Mouse (Mus musculus): ENCODE results near the gene Ackr3.

Ackr3 gene

DNA sequence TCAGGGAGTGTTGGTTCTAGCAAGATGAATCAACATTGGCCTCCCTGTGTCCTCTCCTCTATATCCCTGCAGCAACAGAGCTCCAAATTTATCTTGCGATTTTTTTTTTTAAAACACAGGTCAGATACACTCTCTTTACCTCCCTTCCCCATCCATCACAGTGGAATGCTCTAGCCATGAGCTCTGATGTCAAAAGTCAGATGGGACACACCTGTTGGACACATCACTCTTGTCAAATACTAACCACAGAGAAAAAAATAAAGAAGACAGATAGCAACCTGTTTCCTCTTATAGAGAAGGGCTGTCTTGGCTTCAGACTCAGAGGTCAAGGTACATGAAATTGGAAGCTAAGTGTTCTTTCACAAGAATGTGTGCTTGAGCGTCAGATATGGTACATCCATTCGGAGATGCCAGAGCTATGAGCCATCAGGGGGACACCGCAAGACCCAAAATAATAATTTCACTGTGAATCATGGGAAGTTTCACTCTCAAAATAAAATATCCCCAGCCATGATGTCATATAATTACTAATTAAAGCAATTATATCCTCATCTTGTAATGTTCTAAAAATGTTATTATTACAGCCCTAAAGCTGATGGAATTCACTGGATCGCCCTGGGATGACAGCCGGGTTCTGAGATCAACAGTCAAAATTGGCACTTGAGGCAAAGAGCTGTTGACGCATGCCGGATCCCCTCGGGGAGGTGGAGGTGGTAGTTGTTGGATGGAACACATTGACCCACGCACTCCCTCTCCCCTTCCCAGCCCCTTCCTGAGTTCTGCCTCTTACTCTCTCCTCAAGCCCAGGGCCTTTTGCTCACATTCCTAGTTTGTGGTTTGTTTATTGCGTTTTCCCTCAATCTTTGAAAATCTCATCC is 57.2 kb downstream of the Ackr3 start:
- DNase-seq: no peak

DNA sequence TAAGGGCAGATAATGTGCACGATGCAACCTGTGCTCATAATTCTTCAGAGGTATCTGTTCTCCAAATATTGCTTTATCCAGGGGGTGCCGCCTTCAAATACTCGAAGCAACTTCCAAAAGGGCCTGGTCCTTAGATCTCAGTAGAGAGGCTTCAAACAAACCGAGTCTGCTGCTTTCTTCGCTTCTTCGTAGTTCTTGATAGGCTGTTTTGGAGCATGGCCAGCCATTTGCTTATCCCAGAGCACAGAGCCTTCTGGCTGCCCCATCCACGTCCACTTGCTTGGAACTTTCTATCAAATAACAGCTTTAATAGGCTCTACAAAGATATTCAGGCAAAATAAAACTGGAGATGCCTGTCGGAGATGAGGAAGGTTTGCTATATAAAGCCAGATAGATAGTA is 58.6 kb downstream of the Ackr3 start:
- no peak for DNase-seq
